Mouse (Mus musculus) 3T3-L1 (cell line): ENCODE results near the gene Trabd.
A peak's percentile ranks its signal among the peaks of the same experiment; 100 is the strongest.

Source experiments
- DNase-seq: peaks from one replicate; pipeline ENCODE4 v3.0.0-alpha.2; 2015; ENCODE audit warnings: low read depth, low spot score

The Trabd gene

DNA sequence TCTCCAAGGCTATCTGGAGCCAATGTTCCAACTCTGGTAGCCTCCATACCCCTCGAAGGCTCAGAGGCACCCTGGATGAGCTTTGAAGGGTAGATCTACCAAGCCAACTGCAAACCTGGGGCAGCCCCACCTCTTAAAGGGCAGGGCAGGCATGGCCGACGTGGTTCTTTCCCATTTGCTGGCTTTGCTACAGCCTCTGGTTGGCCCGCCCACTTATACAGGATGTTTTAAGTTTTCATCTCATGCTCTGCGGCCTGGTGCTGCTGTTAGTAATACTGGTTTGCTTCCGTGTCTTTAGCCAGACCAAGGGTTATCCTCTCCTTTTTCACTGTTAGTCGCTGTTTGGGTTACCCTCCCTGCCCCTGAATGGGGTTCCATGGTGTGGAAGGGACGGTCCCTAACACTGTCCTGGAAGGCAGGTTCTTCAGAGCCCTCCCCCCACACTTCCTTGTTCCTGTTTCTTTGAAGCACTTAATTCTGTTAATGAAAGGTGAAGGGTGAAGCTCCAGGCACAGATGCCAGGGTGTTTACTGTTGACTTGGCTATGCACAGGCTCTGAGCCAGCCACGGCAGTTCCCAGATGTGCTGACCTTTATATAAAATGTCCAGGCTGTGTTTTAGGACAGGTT lies 3.4 kb downstream of the Trabd start:
- peak; percentile 35 for DNase-seq

DNA sequence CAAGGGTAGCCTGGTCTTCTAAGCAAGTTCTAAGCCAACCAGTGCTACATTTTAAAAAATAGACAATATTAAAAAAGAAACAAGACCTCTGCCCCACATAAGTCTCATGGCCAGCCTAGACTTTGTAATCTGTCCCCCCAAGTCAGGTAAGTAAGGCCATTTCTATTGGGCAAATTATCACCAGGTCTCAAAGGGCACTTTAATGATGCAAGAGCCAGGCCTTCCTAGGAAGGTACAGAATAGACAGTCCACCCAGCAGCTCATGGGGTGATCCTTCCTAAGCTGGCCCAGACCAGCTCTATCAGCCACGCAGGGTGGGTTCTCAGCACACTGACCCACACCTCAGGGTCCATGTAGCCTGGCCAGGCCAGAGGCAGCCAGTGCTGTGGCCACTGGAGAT lies 9.0 kb downstream of the Trabd start:
- no peak for DNase-seq

DNA sequence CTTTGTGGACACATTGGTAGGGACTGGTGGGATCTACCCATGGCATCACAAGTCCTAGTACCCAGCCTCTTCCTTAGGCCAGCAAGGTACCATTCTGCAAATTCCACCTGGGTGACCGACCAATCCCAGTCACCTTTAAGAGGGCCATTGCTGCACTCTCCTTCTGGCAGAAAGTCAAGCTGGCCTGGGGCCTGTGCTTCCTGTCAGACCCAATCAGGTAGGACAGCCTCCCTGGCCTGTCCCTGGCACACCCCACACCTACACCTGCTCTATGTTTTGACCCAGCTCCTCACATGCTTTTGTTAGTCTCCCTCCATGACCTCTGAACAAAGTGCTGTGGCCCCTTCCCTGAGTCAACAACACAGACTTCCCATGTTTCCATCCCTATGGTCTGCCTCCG lies 9.9 kb downstream of the Trabd start:
- no peak for DNase-seq

DNA sequence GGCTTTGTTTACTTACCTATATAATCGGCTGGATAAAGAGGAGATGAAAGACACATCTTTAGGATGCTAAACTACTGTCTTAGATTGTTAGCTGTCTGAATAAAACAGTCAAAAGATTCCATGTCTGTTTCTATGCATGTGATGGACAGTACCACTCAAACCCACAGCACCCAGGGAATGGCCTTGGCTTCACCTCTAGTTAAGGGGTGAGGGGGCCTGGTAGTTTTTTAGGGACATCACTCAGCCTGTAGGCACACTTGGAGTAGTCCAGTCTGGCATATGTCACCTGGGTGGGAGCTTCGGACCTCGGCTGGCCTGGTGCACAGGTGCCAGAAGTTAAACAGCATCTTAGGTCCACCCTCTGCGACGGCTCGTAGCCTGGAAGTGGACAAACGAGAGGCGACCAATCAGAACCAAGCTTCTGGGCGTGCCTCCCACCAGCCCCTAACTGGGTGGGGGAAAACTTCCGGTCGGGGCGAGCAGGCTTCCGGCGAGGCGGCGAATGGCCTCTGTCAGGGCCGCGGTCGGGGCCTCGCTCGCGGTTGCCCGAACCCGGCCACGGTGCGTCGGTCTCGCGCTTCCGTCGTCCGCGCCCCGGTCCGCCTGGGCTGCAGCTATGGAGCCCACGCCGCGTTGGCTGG lies 13.8 kb downstream of the Trabd start, which contains the start of gene Selenoo:
Gene Selenoo (plus strand): TSS at position 478 of the 641 bp plus-strand sequence.
- peak; percentile 93 for DNase-seq

DNA sequence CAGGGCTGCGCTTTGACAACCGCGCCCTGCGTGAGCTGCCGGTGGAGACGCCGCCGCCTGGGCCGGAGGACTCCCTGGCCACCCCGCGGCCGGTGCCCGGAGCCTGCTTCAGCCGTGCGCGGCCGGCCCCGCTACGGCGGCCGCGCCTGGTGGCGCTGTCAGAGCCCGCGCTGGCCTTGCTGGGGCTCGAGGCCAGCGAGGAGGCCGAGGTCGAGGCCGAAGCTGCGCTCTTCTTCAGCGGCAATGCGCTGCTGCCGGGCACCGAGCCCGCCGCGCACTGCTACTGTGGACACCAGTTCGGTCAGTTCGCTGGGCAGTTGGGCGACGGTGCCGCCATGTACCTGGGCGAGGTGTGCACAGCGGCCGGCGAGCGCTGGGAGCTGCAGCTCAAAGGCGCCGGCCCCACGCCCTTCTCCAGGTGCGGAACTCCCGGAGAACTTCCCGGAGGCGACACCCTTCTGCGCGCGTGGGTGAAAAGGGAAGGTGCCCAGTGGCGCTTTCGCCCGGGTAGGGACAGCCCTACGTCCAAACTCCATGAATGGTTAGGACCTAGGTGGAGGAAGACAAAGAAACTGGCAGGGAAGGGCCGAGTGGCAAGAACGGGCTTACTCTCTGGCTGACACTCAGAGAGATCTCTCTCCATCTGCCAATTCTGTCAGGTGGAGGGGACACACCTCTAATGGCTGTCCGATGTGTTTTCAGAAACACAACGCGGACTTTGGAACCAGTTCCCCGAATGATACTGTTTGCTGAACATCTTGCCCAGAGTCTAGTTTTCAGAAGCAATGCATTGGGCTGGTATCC lies 14.5 kb downstream of the Trabd start:
- DNase-seq, result peak; percentile 24

DNA sequence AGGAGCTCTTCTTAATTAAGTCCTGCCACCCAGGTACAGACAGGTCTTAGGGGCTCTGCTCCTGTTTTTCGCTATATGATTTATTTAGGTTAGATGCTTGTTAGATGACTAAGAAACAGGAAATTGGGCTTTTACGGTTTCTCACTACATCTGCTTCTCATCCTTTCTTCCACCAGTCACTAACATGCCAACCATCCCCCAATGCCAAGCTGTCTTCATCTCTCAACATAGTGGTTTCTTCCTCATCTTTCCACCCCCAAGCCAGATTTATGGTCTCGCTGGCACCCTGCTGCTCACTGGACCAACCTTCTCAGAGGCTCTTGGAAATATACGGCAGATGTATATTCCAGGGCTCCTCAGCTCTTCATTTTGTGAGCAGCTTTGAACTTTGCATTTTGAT lies 15.7 kb downstream of the Trabd start:
- peak; percentile 74 for DNase-seq

DNA sequence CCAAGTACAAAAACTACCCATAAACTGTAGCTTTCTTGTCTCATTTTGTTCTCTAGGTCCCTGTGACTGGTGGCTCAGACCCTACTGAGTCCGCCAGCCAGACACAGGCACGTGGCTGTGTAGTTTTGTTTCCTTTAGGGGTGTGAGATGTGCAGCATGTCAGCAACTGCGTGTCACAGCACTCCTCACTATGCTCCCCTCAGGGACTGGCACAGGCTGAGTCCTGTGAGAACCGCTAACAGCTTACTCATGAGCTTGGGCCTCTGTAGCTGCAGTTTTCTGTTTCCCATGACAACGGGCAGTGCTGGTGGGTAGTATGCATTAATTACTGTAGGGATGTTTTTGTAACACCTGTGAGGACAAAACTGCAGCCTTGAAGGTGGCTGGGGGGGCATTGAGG lies 17.3 kb downstream of the Trabd start:
- no peak for DNase-seq

DNA sequence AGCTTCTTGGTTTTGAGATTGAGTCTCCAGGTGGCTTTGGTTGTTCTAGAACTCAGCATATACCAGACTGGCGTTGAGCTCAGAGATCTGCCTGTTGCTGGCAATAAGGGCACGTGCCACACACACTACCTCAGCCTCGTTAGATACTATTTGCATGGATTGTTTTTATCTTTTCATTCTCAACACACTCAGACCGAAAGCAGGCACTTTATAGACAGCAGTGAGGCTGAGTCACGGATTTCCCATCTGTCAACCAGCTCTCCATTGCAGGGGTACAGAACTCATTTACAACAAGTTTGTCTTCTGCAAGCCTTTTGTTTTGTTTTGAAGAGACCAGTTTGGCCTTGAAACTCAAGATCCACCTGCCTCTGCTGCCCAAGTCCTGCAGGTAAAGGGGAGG lies 22.5 kb downstream of the Trabd start:
- DNase-seq, result no peak

DNA sequence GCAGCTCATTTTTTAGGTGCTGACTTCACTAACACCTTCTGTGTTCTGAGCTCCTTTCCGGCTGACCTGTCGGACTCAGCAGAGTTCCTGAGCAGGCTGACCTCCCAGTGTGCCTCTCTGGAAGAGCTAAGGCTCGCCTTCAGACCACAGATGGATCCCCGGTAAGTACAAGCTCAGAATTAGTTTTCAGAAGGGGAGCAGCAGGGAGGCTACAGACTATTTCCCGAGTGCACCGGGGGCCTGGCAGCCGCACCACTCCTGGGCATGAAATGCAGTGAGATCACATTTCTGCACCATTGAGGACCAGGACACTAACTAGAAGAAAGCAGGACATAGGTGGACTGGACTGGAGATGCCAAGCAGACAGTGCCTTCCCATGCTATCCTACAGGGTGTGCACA lies 23.7 kb downstream of the Trabd start:
- no peak for DNase-seq

DNA sequence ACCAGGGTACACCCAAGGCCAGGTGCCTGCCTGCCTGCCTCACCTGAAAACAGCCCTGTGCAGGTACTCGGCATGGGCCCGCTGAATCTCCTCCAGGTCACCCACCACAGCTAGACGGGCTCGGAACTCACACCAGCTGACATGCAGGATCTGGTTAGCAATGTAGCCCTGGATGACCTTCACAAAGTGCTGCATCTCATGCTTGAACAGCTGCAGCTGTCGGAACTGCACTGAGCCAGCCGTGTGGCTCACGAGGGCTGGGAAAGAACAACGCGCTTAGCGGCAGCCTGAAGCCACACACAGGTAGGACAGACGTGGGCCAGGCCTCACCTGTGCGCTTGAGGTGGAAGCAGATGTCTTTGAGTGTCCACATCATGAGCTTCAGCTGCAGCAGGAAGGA lies 25.9 kb downstream of the Trabd start:
- DNase-seq, result no peak

DNA sequence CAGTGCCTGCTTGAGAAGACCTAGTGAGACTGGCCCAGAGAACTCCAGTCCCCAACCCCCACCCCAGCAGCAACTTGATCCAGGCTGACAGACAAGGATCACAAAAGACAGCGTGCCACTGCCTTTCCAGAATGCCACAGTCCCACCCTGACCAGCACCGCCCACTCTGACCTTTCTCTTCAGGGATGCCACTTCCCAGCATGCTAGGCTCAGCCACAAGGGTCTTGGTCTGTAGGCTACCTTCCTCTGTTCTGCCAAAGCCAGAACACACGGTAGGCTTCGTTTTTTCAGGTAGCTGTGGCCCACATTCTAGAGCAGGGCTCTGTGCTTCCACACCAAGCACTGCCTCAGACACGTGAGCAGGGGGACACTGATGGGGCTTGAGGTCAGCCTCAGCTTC lies 27.7 kb downstream of the Trabd start:
- DNase-seq, result no peak

DNA sequence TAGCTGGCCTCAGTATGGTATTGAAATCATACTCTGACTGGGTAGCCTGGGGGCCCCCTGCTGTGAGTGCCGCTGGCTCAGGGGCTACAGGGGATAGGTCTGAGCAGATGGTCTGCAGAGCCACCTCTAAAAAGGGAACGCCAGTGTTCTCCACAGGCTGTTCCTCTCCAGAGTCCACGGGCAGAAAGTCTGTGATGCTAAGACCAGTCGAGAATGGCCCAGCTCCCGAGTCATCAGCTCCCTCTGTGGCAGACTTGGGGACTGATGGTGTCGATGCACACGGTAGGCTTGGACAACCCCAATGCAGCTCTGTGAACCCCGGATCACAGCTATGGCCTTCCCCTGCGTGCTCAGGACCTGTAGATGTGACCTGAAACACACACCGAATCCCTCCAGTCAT lies 29.0 kb downstream of the Trabd start:
- DNase-seq, result no peak

DNA sequence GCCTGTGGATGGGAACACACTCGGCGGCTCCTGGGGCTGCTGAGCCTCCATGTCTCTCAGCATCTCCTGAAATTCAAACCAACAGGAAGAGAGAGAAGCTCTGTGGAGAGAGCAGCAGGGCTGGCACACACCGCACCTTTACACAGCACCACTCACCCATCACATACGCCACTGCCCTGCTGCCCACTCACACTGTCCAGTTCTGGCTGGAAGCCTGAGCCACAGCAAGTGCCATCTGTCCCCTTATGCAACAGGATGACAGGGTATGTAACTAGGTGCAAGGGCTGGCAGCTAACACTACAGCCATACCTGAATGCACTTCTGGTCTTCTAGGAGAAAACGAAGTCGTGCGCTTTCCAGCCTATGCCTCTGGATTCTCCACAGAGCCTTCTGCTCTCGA lies 29.5 kb downstream of the Trabd start:
- DNase-seq, result no peak

DNA sequence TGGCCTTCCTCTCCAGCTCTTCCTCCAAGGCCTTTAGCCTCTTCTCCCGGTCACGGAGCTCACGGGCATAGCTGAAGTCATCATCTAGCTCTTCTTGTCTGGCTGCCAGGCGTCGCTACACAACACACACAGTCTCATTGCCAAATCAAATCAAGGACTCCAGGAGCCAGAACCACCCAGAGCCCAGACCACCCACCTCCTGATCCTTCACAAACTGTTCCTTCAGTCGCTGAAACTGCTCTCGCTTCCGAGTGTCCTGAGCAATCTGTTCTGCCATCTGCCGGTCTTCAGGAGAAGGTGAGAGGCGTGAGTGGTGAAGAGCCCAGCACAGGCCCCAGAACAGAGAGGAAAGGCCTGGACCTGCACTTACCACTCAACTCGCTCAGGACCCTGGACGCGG lies 31.1 kb downstream of the Trabd start:
- no peak for DNase-seq

DNA sequence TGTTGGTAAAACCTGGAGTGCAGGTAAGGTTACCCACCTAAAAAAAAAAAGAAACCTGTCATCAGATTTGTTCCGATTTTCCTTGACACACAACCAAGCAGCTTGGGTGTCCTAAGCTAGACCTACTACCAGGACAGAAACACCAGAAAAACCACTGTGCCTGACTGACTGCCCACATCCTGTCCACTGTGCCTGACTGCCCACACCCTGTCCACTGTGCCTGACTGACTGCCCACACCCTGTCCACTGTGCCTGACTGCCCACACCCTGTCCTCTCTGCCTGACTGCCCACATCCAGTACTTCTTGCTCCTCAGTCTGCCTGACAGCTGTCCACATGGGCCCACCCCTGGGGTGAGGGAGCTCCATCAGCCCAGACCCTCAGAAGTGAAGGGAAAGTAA lies 32.1 kb downstream of the Trabd start:
- DNase-seq, result no peak

DNA sequence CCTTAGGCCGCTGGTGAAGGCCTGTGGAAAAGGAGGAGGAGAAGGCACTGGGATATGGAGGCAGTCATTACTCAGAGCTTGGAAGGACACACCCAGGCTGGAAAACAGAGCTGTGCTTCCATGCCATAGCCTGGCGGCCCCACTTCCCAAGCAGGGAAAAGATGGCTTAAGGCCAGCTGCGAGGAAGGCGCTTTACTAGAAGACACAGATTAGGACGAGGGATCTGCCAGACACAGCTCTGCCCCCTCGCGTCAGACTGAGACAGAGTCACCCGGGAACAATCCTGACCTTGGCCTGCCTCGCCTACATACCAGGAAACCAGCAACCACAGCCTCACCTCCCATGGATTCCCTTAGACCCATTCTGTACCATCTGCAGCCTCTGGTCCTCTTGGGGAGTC lies 35.2 kb downstream of the Trabd start:
- DNase-seq, result peak; percentile 86

DNA sequence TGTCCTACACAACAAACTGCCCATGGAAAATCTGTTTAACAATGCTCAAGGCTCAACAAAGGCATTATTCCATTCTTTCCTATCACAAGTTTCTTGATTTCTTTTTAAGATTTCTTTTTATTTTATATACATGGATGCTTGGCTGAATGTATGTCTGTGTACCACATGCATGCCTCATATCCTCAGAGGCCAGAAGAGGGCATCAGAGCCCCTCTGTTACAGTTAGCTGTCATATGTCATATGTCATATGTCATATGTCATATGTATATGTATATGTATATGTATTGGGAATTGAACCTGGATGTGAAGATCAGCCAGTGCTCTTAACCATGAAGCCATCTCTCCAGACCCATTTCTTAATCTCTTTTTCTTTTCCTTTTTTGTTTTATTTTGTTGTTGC lies 43.1 kb downstream of the Trabd start:
- DNase-seq, result no peak

DNA sequence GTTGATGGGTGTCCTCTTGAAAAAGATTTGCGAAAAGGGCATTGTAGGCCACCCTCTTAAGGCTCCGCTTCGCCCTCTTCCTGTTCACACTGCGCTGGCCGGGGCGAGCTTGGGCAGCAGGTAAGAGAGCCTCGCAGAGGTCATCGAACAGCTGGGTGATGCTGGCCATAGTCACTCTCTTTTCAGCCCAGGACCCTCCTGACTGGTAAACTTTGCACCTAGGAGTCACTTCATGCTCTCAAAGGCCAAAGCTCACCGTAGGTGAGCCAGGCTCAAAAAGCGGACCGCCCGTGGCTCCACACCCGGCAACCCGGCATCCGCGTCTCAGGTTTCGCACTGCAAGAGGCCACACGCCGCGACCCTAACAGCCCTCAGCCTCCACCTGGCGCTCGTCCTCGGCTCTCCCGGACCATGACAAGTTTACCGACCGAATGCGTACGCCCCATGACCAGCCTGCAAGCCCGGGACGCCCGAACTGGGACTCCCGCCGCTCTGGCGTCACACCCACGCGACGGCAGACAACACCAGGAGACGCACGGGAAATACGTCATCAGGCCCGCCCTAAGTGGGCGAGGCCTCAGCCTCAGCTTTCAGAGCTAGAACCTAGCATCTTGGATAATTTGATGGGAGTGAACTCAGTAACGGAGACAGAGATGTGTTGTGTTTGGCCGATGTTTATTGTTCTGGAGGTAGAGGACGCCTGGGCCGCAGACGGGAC lies 47.9 kb downstream of the Trabd start, which contains the start of gene Tubgcp6:
Gene Tubgcp6 (minus strand): TSS at position 464 of the 718 bp plus-strand sequence.
- DNase-seq, result peak; percentile 95

DNA sequence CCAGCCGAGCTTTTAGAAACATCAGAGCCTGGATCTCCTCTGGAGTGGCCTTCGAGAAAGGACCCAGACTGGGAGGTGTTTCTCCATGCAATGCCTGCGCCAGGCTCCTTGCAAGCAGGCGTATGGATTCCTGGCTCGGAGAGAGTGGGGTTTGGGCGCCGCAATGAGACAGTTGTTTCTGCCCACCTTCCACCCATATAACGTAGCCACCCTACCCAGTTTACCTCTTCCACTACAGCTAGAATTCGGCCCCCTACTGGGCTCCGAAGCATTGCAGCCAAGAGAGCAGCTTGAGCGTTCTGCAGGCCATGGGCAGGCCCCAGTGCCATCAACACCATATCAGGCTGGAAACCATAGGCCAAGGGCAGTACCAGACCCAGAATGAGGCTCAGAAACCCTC lies 48.7 kb downstream of the Trabd start:
- peak; percentile 15 for DNase-seq

DNA sequence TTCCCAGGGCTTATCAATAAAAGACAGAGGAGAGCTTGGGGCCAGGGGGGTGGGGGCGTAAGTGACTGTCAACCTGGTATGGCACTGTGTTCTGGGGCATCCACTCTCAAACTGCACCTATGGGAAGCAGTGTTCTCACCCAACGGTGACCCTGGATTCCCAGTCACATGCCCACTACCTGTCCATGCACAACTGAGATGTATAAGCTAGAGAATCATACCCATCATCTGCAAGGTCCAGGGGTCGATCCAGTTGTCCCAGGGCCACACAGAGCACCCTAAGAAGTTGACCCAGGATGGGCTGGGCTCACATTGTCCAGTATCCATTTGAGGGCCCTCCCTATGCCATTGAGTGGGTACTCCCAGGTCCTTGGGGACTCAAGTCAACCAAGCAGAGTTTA lies 49.4 kb downstream of the Trabd start:
- DNase-seq, result no peak

DNA sequence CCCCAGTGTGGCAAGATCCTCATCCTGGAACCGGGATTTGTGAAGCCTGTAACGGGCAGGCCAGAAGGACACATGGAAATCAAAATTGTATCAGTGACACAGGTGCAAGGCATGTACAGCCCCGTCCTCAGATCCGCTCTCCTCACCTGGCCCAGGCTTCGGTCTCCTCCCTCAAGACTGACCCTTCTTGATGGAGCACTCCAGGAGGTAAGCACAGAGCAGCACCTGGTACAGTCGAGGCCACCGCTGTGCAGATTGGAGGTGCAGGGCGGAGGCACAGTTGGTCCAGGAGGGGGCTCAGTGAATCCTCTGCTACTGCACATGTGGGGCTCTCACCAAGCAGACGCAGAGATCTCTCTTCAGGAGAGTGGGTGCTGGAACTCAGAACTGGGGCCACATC lies 50.4 kb downstream of the Trabd start:
- no peak for DNase-seq

DNA sequence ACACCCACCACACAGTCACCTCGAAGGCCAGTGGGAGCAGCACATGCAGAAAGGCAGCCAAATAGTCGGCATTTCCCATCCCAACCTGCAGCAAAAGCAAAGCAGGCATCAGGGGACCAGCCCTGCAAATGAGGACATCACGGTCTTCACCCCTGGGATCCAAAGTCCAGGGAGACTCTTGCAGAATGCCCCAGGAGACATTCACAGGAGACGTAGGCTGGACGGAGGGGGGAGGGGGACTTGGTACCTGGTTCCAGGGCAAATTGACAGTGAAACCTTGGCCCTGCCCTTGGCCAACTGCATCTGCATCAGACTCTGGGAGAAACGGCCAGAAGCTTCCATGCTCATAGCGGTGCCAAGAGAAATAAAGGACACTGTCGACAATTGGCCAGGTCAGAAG lies 51.7 kb downstream of the Trabd start:
- no peak for DNase-seq
